Mouse (Mus musculus) cortical plate, adult 2 months (tissue): Measurements from ENCODE around the gene Mndal.
"Not testable (repeated sequence)": the region's sequence is repeated elsewhere in the genome, so short reads cannot be mapped to it uniquely, and the experiment has no call there.

Source experiments
- CTCF ChIP-seq: fragments of 200-500 bp; IDR thresholded peaks from 2 replicates; pipeline ENCODE4 v1.5.1; 2011; ENCODE audit warnings: mild to moderate bottlenecking, control low read depth, low read length; ENCODE audit not compliant: insufficient read depth; ENCODE audit errors: extremely low read depth
- POLR2A ChIP-seq: fragments of 200-500 bp; IDR thresholded peaks from 2 replicates; pipeline ENCODE4 v1.6.1; 2011; ENCODE audit warnings: mild to moderate bottlenecking, low read length, control low read depth; ENCODE audit not compliant: insufficient read depth; ENCODE audit errors: extremely low read depth

GRCm38 (mm10) chr1:173941522-173941921 lies 769 bp downstream of the Mndal start:
- TF ChIP-seq CTCF, POLR2A: not testable (repeated sequence)
